Mouse (Mus musculus) kidney, adult 2 months (tissue): ENCODE measurements around the gene Mpv17l2. TPM values are rescaled to one million over a fixed set of nuclear protein-coding genes. Genes with fewer than 3 reads are reported as not detected.
A peak's percentile ranks its signal among the peaks of the same experiment; 100 is the strongest.

Experiments used
- DNase-seq: peaks from one replicate; pipeline ENCODE4 v3.0.0; 2021
- H3K27ac ChIP-seq: fragments of 200-500 bp; 2 replicates; pipeline ENCODE4 v1.5.1; 2012; ENCODE audit warnings: low read depth, low read length, control low read depth, inconsistent platforms; ENCODE audit not compliant: insufficient read depth
- H3K27me3 ChIP-seq: fragments of 200-500 bp; replicated peaks from 2 replicates; pipeline ENCODE4 v1.6.1; 2012; ENCODE audit warnings: mild to moderate bottlenecking, moderate library complexity, low read length, inconsistent platforms; ENCODE audit not compliant: control insufficient read depth, insufficient read depth
- H3K36me3 ChIP-seq: fragments of 200-500 bp; 2 replicates; pipeline ENCODE4 v1.6.1; 2012; ENCODE audit warnings: mild to moderate bottlenecking, moderate library complexity, low read length, inconsistent platforms; ENCODE audit not compliant: control insufficient read depth, insufficient read depth
- H3K4me1 ChIP-seq: fragments of 200-500 bp; 2 replicates; pipeline ENCODE4 v1.6.1; 2011; ENCODE audit warnings: low read length; ENCODE audit not compliant: control insufficient read depth, insufficient read depth
- H3K4me3 ChIP-seq: fragments of 200-500 bp; 2 replicates; pipeline ENCODE4 v1.5.1; 2011; ENCODE audit warnings: mild to moderate bottlenecking, low read depth, low read length, control low read depth; ENCODE audit not compliant: insufficient read depth
- CTCF ChIP-seq: fragments of 200-500 bp; conservative IDR thresholded peaks from 2 replicates; pipeline ENCODE4 v1.5.1; 2011; ENCODE audit warnings: low read depth, mild to moderate bottlenecking, control low read depth, low read length, moderate library complexity, mixed read lengths; ENCODE audit not compliant: insufficient read depth, insufficient read length
- POLR2A ChIP-seq: fragments of 200-500 bp; IDR thresholded peaks from one replicate; pipeline ENCODE4 v1.6.1; 2011; ENCODE audit warnings: low read depth, low read length, control low read depth
- WGBS: fragments of 180-500 bp; shearing (Covaris S2); methylation state at CpG from one replicate; pipeline ENCODE4 v1.1.7; 2018; 5-methylcytosine and 5-hydroxymethylcytosine counted together
- polyA plus RNA-seq: library from polyadenylated mRNA; depleted of rRNA; stranded (reverse); fragments of >200 nt; gene quantifications from 2 replicates; pipeline ENCODE4 v1.2.3, GENCODE M21; 2012

The Mpv17l2 gene
- polyA plus RNA-seq, 1 experiment: 73.4 TPM

DNA sequence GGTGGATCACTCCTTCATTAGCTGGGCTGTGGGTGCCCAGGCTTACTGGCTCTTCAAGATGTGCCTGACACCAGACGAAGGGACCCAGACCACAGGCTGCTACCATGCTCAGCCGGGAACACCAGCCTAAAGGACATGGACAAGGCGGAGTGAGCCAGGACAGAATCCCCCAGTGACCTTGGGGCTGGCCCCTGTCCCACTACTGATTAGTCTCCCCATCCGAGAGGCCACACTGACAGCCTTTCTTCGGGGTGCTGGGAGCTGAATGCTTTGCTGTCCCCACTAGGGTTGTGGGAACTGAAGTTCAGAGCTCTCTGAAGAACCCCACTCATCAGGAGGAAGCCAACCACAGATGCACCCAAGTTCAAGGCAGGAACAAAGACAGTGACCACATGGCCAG lies 14.5 kb upstream of the Mpv17l2 start:
- Histone ChIP-seq H3K36me3 (peaks cover 3% of the 10 kb centered on the region; the same call in 1 of the 2 replicates), H3K4me3 (no peak overlapping the region), H3K27ac (no peak overlapping the region), H3K27me3 (no peaks in the 10 kb centered on the region), H3K4me1 (peaks cover 20% of the 10 kb centered on the region; the same call in 1 of the 2 replicates)
- DNase-seq: no peak
- TF ChIP-seq POLR2A (no peak), CTCF (no peak)
- WGBS: 94% methylated on average over 5 of the region's 5 CpGs

DNA sequence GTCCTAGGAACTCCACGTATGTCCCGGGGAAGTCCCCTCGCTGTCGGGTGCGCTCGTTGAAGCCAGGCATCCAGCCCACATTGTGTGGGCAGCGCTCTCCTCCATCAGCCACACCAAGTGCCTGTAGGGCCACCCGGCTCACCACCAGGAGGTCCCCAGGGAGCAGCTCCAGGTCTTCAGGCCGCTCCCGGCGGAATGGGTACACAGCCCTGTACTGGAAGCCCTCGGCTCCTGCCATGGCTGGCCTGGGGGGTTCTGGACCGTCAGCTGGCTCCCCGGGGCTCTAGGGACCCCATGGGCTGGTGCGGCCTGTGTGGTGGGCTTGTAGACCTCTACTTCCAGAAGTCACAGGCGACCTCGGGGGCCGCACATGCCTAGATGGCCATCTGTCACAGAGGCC lies 14.0 kb upstream of the Mpv17l2 start:
- Histone ChIP-seq H3K27me3 (no peaks in the 10 kb centered on the region), H3K36me3 (peaks cover 3% of the 10 kb centered on the region; the same call in 1 of the 2 replicates), H3K4me3 (no peak overlapping the region), H3K4me1 (peaks cover 20% of the 10 kb centered on the region; the same call in 1 of the 2 replicates), H3K27ac (no peak overlapping the region)
- no peak for DNase-seq
- no peak for TF ChIP-seq CTCF
- TF ChIP-seq POLR2A: no peak
- 90% methylated on average over 18 of the region's 18 CpGs for WGBS

DNA sequence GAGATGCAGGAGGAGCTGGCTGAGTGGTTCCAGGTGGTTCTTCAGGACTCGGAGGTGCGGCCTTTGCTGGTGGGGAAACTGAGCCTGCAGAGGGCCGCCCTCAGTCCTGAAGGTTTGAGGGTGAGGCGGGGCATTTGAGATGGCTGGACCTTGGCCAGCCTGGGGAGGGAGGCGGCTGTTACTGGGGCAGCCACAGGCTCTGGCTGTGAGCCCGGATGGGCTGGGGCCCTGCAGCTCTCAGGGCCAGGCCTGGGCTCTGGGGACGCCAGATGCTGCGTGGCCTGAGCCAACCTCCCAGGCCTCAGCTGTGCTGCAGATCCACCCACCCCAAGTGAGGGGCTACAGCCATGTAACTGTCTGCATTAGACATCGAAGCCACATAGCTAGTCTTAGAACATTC lies 13.1 kb upstream of the Mpv17l2 start:
- no peak overlapping the region for H3K4me3 ChIP-seq
- H3K27ac ChIP-seq: no peak overlapping the region
- DNase-seq: peak; percentile 92
- H3K4me1 ChIP-seq: peaks cover 20% of the 10 kb centered on the region; the same call in 1 of the 2 replicates
- H3K36me3 ChIP-seq: peaks cover 1% of the 10 kb centered on the region; the same call in 1 of the 2 replicates
- no peaks in the 10 kb centered on the region for H3K27me3 ChIP-seq
- TF ChIP-seq POLR2A (no peak), CTCF (no peak)
- 29% methylated on average over 9 of the region's 9 CpGs for WGBS

DNA sequence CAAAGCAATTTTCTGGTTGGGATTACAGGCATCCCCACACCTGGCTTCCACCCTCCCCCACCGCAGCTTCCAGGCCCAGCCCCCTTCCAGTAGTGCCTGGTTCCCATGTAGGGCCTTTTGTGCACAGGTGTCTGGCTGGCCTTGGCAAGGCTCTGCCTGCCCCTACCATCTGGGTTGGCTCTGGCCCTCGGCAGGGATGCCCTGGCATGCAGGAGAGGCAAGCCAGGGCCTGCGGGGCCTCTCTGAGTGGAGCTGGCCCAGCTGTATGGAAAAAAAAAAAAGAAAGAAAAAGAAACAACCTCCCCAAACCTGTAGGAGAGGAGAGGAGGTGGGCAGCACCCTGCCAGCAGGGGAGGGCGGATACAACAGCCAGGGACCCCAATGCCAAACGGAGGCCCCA lies 12.7 kb upstream of the Mpv17l2 start:
- H3K4me3 ChIP-seq: no peak overlapping the region
- H3K27ac ChIP-seq: no peak overlapping the region
- 77% methylated on average over 5 of the region's 5 CpGs for WGBS
- peaks cover 1% of the 10 kb centered on the region; the same call in 1 of the 2 replicates for H3K36me3 ChIP-seq
- TF ChIP-seq POLR2A (no peak), CTCF (no peak)
- H3K4me1 ChIP-seq: peaks cover 20% of the 10 kb centered on the region; the same call in 1 of the 2 replicates
- H3K27me3 ChIP-seq: no peaks in the 10 kb centered on the region
- DNase-seq: no peak

DNA sequence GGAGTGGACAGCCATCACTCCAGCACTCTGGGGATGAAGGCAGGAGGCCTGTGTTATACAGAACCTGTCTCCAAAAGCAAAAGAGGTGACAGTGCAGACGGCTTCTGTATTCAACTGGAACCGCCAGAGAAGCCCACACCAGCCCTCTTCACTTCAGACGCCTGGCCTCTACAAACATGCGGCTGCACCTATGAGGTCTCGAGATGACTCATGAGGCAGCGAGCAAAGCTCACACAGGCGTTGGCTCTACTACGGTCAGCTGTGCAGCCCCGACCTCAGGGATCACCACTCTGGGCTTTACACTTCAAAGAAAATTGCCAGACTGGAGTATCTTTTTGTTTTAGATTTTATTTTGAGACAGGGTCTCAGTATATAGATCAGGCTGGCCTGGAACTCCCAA lies 12.1 kb upstream of the Mpv17l2 start:
- 80% methylated on average over 9 of the region's 9 CpGs for WGBS
- no peak for DNase-seq
- H3K27me3 ChIP-seq: no peaks in the 10 kb centered on the region
- H3K4me3 ChIP-seq: no peak overlapping the region
- TF ChIP-seq POLR2A: no peak
- no peak for TF ChIP-seq CTCF
- H3K27ac ChIP-seq: no peak overlapping the region
- peaks cover 17% of the 10 kb centered on the region; the same call in 1 of the 2 replicates for H3K4me1 ChIP-seq
- H3K36me3 ChIP-seq: peaks cover 1% of the 10 kb centered on the region; the same call in 1 of the 2 replicates

DNA sequence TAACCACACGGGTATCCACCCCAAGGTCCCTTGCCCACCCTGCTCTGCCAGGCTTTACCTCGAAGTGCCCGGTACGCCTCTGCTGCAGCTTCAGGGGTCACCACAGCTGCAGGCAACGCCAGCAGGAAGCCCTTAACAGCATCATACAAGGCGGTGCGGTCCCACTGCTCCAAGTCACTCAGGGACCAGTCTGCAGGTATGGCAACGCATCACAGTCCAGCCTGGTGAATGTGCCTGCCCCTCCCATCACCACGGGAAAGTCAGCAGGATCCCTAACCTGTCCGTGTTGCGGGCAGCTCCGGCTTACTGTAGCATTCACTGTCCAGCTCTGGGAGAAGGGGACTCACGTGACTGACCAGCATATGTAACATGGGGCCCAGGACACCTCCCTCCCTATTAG lies 11.3 kb upstream of the Mpv17l2 start:
- Histone ChIP-seq H3K36me3 (peaks cover 1% of the 10 kb centered on the region; the same call in 1 of the 2 replicates), H3K4me3 (no peak overlapping the region), H3K27ac (no peak overlapping the region), H3K4me1 (peaks cover 15% of the 10 kb centered on the region), H3K27me3 (no peaks in the 10 kb centered on the region)
- no peak for DNase-seq
- 95% methylated on average over 13 of the region's 13 CpGs for WGBS
- no peak for TF ChIP-seq POLR2A
- TF ChIP-seq CTCF: no peak

DNA sequence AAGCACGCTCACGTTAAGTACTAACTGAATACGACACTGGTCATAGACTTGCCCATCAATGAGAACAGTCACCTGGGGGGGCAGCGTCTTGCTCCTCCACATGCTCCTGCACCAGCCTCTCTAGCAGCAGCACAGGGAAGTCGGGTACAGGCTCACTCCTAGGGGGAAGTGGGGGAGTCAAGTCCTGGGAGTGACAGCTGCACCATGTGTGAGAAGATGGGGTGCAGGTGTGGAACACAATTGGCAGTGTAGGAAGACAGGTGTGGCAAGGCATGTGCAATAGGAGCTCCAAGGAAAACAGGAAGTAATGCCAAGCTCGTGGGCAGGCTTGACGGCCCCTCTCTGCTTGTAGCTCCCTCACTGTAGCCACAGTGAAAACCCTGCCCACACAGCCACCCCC lies 10.5 kb upstream of the Mpv17l2 start:
- WGBS: 84% methylated on average over 7 of the region's 7 CpGs
- Histone ChIP-seq H3K36me3 (peaks cover 1% of the 10 kb centered on the region; the same call in 1 of the 2 replicates), H3K27me3 (no peaks in the 10 kb centered on the region), H3K27ac (no peak overlapping the region), H3K4me3 (no peak overlapping the region), H3K4me1 (peaks cover 21% of the 10 kb centered on the region)
- no peak for DNase-seq
- TF ChIP-seq CTCF (no peak), POLR2A (no peak)

DNA sequence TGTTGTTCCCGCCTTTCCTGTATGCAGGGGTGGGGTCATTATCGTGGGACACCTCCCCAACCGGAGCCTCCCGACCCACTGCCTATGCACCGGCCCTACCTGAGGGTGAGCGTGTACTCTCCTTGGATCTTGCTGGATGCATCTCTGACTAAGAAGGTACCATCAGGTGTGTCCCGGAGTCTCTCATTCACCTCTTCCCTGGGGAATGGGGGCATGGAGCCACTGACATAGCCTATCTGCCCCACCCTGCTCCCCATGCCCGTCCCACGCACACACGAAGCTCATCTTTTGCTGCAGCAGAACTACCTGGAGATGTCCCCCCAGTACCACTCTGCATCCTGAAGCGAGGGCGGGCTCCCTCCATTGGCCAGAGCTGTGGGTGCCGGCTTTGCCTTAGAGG lies 10.0 kb upstream of the Mpv17l2 start:
- peaks cover 21% of the 10 kb centered on the region for H3K4me1 ChIP-seq
- H3K27ac ChIP-seq: no peak overlapping the region
- H3K4me3 ChIP-seq: no peak overlapping the region
- WGBS: 96% methylated on average over 13 of the region's 13 CpGs
- H3K36me3 ChIP-seq: peaks cover 1% of the 10 kb centered on the region; the same call in 1 of the 2 replicates
- TF ChIP-seq CTCF (no peak), POLR2A (no peak)
- no peaks in the 10 kb centered on the region for H3K27me3 ChIP-seq
- DNase-seq: no peak
